Mouse (Mus musculus) olfactory bulb, adult 2 months (tissue): ENCODE measurements around the gene Vil1.

Experiments used
- CTCF ChIP-seq: fragments of 200-500 bp; IDR thresholded peaks from 2 replicates; pipeline ENCODE4 v1.5.1; 2012; ENCODE audit warnings: low read depth, mild to moderate bottlenecking, low read length, moderate library complexity; ENCODE audit not compliant: insufficient read depth
- POLR2A ChIP-seq: fragments of 200-500 bp; IDR thresholded peaks from 2 replicates; pipeline ENCODE4 v1.6.1; 2012; ENCODE audit warnings: mild to moderate bottlenecking, low read depth, low read length, moderate library complexity; ENCODE audit not compliant: insufficient read depth

- TF ChIP-seq POLR2A (no peak), CTCF (no peak)
These were observed 28.7 kb downstream of the Vil1 start for GRCm38 (mm10) chr1:74437702-74438427.
